26 mouse cellular contexts compared by ENCODE assay signal in genomic region chr12:13518082-13518481, GRCm38 (mm10).
DNase-seq lines count a peak whose midpoint lies in the region; ATAC-seq and TF ChIP-seq lines count a peak whose summit lies in the region.
"Had no signal": no experiment of that assay in that cellular context is flagged by ENCODE, and none has a peak within 500 bp of the region (broad histone marks: within the 10 kb centered on the region; RNA-seq: fewer than 3 reads in every experiment).

No protein-coding gene starts in this region.

- H3K9ac ChIP-seq in liver, postnatal 0 days (replicated peaks): no peak overlapping the region
- no peak overlapping the region for H3K9ac ChIP-seq in liver, embryonic 12.5 days
- H3K9ac ChIP-seq in hindbrain, postnatal 0 days (replicated peaks; ENCODE audit: low read length): no peak overlapping the region
- H3K9ac ChIP-seq: midbrain, embryonic 12.5 days; neural tube, embryonic 12.5 days had no signal

- DNase-seq in liver: peak; percentile 36
- DNase-seq in liver, postnatal 0 days: no peak
- DNase-seq in hindbrain, postnatal 0 days (ENCODE audit: low spot score): no peak
- DNase-seq in adrenal gland, postnatal 4 days (ENCODE audit: low spot score in 2 of 2): no peak
- DNase-seq in frontal cortex, adult 2 months (ENCODE audit: extremely low spot score in 1 of 2, low spot score in 1 of 2): no peak
- DNase-seq: adrenal gland, postnatal 10 days; cerebellum, adult 8-10 months; gastrocnemius, postnatal 36 days; kidney, adult 11 months; lung, adult 2 months; lung, postnatal 14 days; retina, postnatal 1 day; right cerebral cortex, postnatal 25 days; spleen, adult 18-20 months had no signal

- H3K36me3 ChIP-seq in liver, postnatal 0 days (replicated peaks; ENCODE audit: insufficient read depth, low read length): peaks cover 4% of the 10 kb centered on the region
- peaks cover 31% of the 10 kb centered on the region for H3K36me3 ChIP-seq in liver, embryonic 12.5 days
- 0 out of 2 replicates have a peak, but pooled peaks cover 3% of the 10 kb centered on the region for H3K36me3 ChIP-seq in hindbrain, postnatal 0 days (ENCODE audit: insufficient read depth, low read length)

- no peak overlapping the region for H3K4me3 ChIP-seq in liver, postnatal 0 days (ENCODE audit: low read depth, low read length)
- no peak overlapping the region for H3K4me3 ChIP-seq in liver, embryonic 12.5 days
- no peak overlapping the region for H3K4me3 ChIP-seq in hindbrain, postnatal 0 days (ENCODE audit: low read length)
- H3K4me3 ChIP-seq: hindbrain, embryonic 10.5 days; left cerebral cortex, adult 2 months; midbrain, embryonic 12.5 days; neural tube, embryonic 12.5 days had no signal

- no peak overlapping the region for H3K4me2 ChIP-seq in liver, postnatal 0 days (ENCODE audit: low read depth, low read length)
- no peak overlapping the region for H3K4me2 ChIP-seq in liver, embryonic 12.5 days
- H3K4me2 ChIP-seq in hindbrain, postnatal 0 days (ENCODE audit: low read depth, low read length): no peak overlapping the region
- H3K4me2 ChIP-seq: midbrain, embryonic 12.5 days; neural tube, embryonic 12.5 days had no signal

- no peak for ATAC-seq in liver, postnatal 0 days
- peak; percentile 85 for ATAC-seq in activated CD4-positive, CD25-positive, alpha-beta regulatory T cell, adult 4 months
- ATAC-seq in liver, embryonic 12.5 days: peak; percentile 63; the same call in 1 of the 2 replicates
- 0 out of 2 replicates have a peak, but pooled peaks have one; percentile 55 for ATAC-seq in neutrophil, adult 5-6 weeks (ENCODE audit: extremely low read depth, insufficient number of reproducible peaks, low FRiP score, poor library complexity, severe bottlenecking)
- no peak for ATAC-seq in hindbrain, postnatal 0 days
- ATAC-seq: forebrain, embryonic 16.5 days; hindbrain, embryonic 16.5 days had no signal

- H3K27ac ChIP-seq in liver, postnatal 0 days (ENCODE audit: low read depth): no peak overlapping the region
- no peak overlapping the region for H3K27ac ChIP-seq in liver, embryonic 12.5 days
- H3K27ac ChIP-seq in hindbrain, postnatal 0 days: no peak overlapping the region
- H3K27ac ChIP-seq: hindbrain, embryonic 10.5 days; kidney, postnatal 0 days; left cerebral cortex, adult 2 months; midbrain, embryonic 12.5 days; neural tube, embryonic 12.5 days had no signal

- H3K4me1 ChIP-seq in liver, postnatal 0 days (ENCODE audit: insufficient read depth): no peaks in the 10 kb centered on the region
- peaks cover 25% of the 10 kb centered on the region for H3K4me1 ChIP-seq in liver, embryonic 12.5 days
- H3K4me1 ChIP-seq in hindbrain, postnatal 0 days (ENCODE audit: insufficient read depth, low read length): no peaks in the 10 kb centered on the region
- H3K4me1 ChIP-seq: hindbrain, embryonic 10.5 days; midbrain, embryonic 12.5 days; neural tube, embryonic 12.5 days had no signal

- H3K27me3 ChIP-seq in liver, postnatal 0 days (ENCODE audit: insufficient read depth, low read length): no peaks in the 10 kb centered on the region
- no peaks in the 10 kb centered on the region for H3K27me3 ChIP-seq in liver, embryonic 12.5 days (replicated peaks)
- no peaks in the 10 kb centered on the region for H3K27me3 ChIP-seq in hindbrain, postnatal 0 days (ENCODE audit: insufficient read depth, low read length)
- H3K27me3 ChIP-seq: CH12.LX; midbrain, embryonic 12.5 days; neural tube, embryonic 12.5 days had no signal

- no peak for TF ChIP-seq CTCF in liver, postnatal 0 days (IDR thresholded peaks at IDR 0.05; ENCODE audit: low read depth)
- TF ChIP-seq CTCF in hindbrain, postnatal 0 days (IDR thresholded peaks at IDR 0.05; ENCODE audit: low read depth): no peak

- 17% methylated on average over 1 of the region's 1 CpGs for WGBS in liver, postnatal 0 days (ENCODE audit: insufficient replicate concordance)
- 11% methylated on average over 1 of the region's 1 CpGs for WGBS in liver, embryonic 12.5 days (ENCODE audit: insufficient replicate concordance)
- 34% methylated on average over 1 of the region's 1 CpGs for WGBS in hindbrain, postnatal 0 days

- H3K9me3 ChIP-seq in liver, postnatal 0 days (ENCODE audit: low read length): no peaks in the 10 kb centered on the region
- H3K9me3 ChIP-seq in liver, embryonic 12.5 days (replicated peaks): no peaks in the 10 kb centered on the region
- no peaks in the 10 kb centered on the region for H3K9me3 ChIP-seq in hindbrain, postnatal 0 days (ENCODE audit: low read length)
- H3K9me3 ChIP-seq: G1E; hindbrain, embryonic 10.5 days; midbrain, embryonic 12.5 days; neural tube, embryonic 12.5 days had no signal

- no peak for TF ChIP-seq EP300 in liver, postnatal 0 days (IDR thresholded peaks at IDR 0.05; ENCODE audit: low read depth)

Comparison
In these comparisons a context has a peak if more than half of its experiments do, and no peak if none do; other contexts are left out.
1. ATAC-seq: peak in activated CD4-positive, CD25-positive, alpha-beta regulatory T cell, adult 4 months (single experiment), liver, embryonic 12.5 days (single experiment) and neutrophil, adult 5-6 weeks (single experiment); none in liver, postnatal 0 days (single experiment) and hindbrain, postnatal 0 days (single experiment).